Mouse (Mus musculus) brain, embryonic 14.5 days (tissue): ENCODE results near the gene Ift46. TPM values are rescaled to one million over a fixed set of nuclear protein-coding genes. Genes with fewer than 3 reads are reported as not detected.

Experiments used
- DNase-seq: peaks from one replicate; pipeline ENCODE4 v3.0.0-alpha.2; 2011; ENCODE audit warnings: low read depth
- CTCF ChIP-seq: fragments of 200-500 bp; IDR thresholded peaks from 2 replicates; pipeline ENCODE4 v1.5.1; 2012; ENCODE audit warnings: inconsistent platforms, mild to moderate bottlenecking, moderate library complexity, borderline replicate concordance; ENCODE audit not compliant: insufficient read depth, insufficient read length; ENCODE audit errors: extremely low read depth
- POLR2A ChIP-seq: fragments of 200-500 bp; IDR thresholded peaks from 2 replicates; pipeline ENCODE4 v1.6.1; 2012; ENCODE audit warnings: mild to moderate bottlenecking, inconsistent platforms, borderline replicate concordance; ENCODE audit not compliant: poor library complexity, insufficient read depth, insufficient read length, severe bottlenecking; ENCODE audit errors: extremely low read depth
- polyA plus RNA-seq: library from polyadenylated mRNA; depleted of rRNA; stranded (reverse); fragments of >200 nt; gene quantifications from 2 replicates; pipeline ENCODE4 v1.2.3, GENCODE M21; 2012

Gene Ift46
- polyA plus RNA-seq, 1 experiment = 147 TPM

GRCm38 (mm10) chr9:44799102-44799957 is 31.6 kb downstream of the Ift46 start, which contains the start of gene Tmem25:
TSS of gene Tmem25 (minus strand) at chr9:44799307.
- TF ChIP-seq CTCF (no peak), POLR2A (0 out of 2 replicates have a peak, but pooled peaks have one; percentile 15)
- DNase-seq = peak; percentile 94

GRCm38 (mm10) chr9:44799958-44800324 is 32.2 kb downstream of the Ift46 start:
- TF ChIP-seq CTCF (no peak), POLR2A (no peak)
- no peak for DNase-seq

GRCm38 (mm10) chr9:44801669-44802068 is 34.0 kb downstream of the Ift46 start:
- TF ChIP-seq CTCF = no peak
- TF ChIP-seq POLR2A = no peak
- no peak for DNase-seq

GRCm38 (mm10) chr9:44802808-44803450 is 35.2 kb downstream of the Ift46 start, which contains the start of gene Ttc36:
TSS of gene Ttc36 (minus strand) at chr9:44803072.
- TF ChIP-seq CTCF (no peak), POLR2A (no peak)
- no peak for DNase-seq

- TF ChIP-seq CTCF (no peak), POLR2A (no peak)
- DNase-seq = no peak
These were observed 37.0 kb downstream of the Ift46 start for GRCm38 (mm10) chr9:44804678-44805077.

GRCm38 (mm10) chr9:44805536-44805935 is 37.8 kb downstream of the Ift46 start:
- TF ChIP-seq POLR2A = no peak
- TF ChIP-seq CTCF = no peak
- DNase-seq = no peak

GRCm38 (mm10) chr9:44807141-44807540 is 39.4 kb downstream of the Ift46 start:
- no peak for DNase-seq
- no peak for TF ChIP-seq POLR2A
- TF ChIP-seq CTCF = no peak

- TF ChIP-seq POLR2A (no peak), CTCF (no peak)
- DNase-seq = no peak
These were observed 40.1 kb downstream of the Ift46 start for GRCm38 (mm10) chr9:44807778-44808177.

- TF ChIP-seq CTCF (no peak), POLR2A (no peak)
- DNase-seq = no peak
These were observed 42.6 kb downstream of the Ift46 start for GRCm38 (mm10) chr9:44810316-44810715.

GRCm38 (mm10) chr9:44814179-44814578 is 46.5 kb downstream of the Ift46 start:
- TF ChIP-seq POLR2A (no peak), CTCF (no peak)
- no peak for DNase-seq

GRCm38 (mm10) chr9:44817522-44817921 is 49.8 kb downstream of the Ift46 start:
- TF ChIP-seq POLR2A (no peak), CTCF (no peak)
- DNase-seq = no peak

- no peak for DNase-seq
- TF ChIP-seq POLR2A (no peak), CTCF (no peak)
These were observed 52.5 kb downstream of the Ift46 start for GRCm38 (mm10) chr9:44819920-44820827.
